Mouse (Mus musculus) bone marrow macrophage, adult 2 months (primary cell): ENCODE results near the gene Ess2.

Source experiments
- CTCF ChIP-seq: IDR thresholded peaks from 2 replicates; pipeline ENCODE4 v1.5.1; 2012; ENCODE audit warnings: low read depth, mild to moderate bottlenecking, low read length, moderate library complexity
- POLR2A ChIP-seq: IDR thresholded peaks from 2 replicates; pipeline ENCODE4 v1.6.1; 2012; ENCODE audit warnings: mild to moderate bottlenecking, low read depth, low read length, borderline replicate concordance

GRCm38 (mm10) chr16:17922163-17922538 is 11.0 kb upstream of the Ess2 start:
- TF ChIP-seq CTCF (no peak), POLR2A (0 out of 2 replicates have a peak, but pooled peaks have one; percentile 20)
